Mouse (Mus musculus) heart, embryonic 12.5 days (tissue): ENCODE data around the gene Esrp2. TPM values are rescaled to one million over a fixed set of nuclear protein-coding genes. Genes with fewer than 3 reads are reported as not detected.

Source experiments
- ATAC-seq: fragments of 200-750 bp; cut with Nextera tagmentation; 2 replicates; pipeline ENCODE4 v1.8.0; 2017; ENCODE audit warnings: moderate TSS enrichment, moderate library complexity; ENCODE audit not compliant: insufficient number of reproducible peaks, low FRiP score
- H3K27ac ChIP-seq: fragments of 300-500 bp; sonication (generic); 2 replicates; pipeline ENCODE4 v1.5.1; 2016; ENCODE audit warnings: mild to moderate bottlenecking, moderate library complexity; ENCODE audit not compliant: poor library complexity, severe bottlenecking
- H3K27me3 ChIP-seq: fragments of 300-500 bp; sonication (generic); replicated peaks from 2 replicates; pipeline ENCODE4 v1.6.1; 2016; ENCODE audit warnings: mild to moderate bottlenecking, moderate library complexity
- H3K36me3 ChIP-seq: fragments of 300-500 bp; sonication (generic); 2 replicates; pipeline ENCODE4 v1.6.1; 2016; ENCODE audit warnings: mild to moderate bottlenecking, moderate library complexity
- H3K4me1 ChIP-seq: fragments of 300-500 bp; sonication (generic); replicated peaks from 2 replicates; pipeline ENCODE4 v1.6.1; 2016; ENCODE audit warnings: mild to moderate bottlenecking
- H3K4me2 ChIP-seq: fragments of 300-500 bp; sonication (generic); 2 replicates; pipeline ENCODE4 v1.6.1; 2016; ENCODE audit warnings: mild to moderate bottlenecking, moderate library complexity
- H3K4me3 ChIP-seq: fragments of 300-500 bp; sonication (generic); 2 replicates; pipeline ENCODE4 v1.5.1; 2016; ENCODE audit warnings: mild to moderate bottlenecking
- H3K9ac ChIP-seq: fragments of 300-500 bp; sonication (generic); 2 replicates; pipeline ENCODE4 v1.6.1; 2016; ENCODE audit warnings: mild to moderate bottlenecking, moderate library complexity
- H3K9me3 ChIP-seq: fragments of 300-500 bp; sonication (generic); replicated peaks from 2 replicates; pipeline ENCODE4 v1.6.1; 2016; ENCODE audit warnings: mild to moderate bottlenecking, moderate library complexity
- WGBS: fragments of 180-500 bp; shearing (Covaris S2); methylation state at CpG from one replicate; pipeline ENCODE4 v1.1.7; 2016; 5-methylcytosine and 5-hydroxymethylcytosine counted together
- polyA plus RNA-seq: library from polyadenylated mRNA; unstranded; fragments of >200 nt; fragmentation: Nextera tagmentation; extraction: Ambion mirVana; gene quantifications from 2 replicates; pipeline ENCODE4 v1.2.1, GENCODE M21; 2016

Gene Esrp2
- polyA plus RNA-seq, 1 experiment from 2014 or later: 0.77 TPM

DNA sequence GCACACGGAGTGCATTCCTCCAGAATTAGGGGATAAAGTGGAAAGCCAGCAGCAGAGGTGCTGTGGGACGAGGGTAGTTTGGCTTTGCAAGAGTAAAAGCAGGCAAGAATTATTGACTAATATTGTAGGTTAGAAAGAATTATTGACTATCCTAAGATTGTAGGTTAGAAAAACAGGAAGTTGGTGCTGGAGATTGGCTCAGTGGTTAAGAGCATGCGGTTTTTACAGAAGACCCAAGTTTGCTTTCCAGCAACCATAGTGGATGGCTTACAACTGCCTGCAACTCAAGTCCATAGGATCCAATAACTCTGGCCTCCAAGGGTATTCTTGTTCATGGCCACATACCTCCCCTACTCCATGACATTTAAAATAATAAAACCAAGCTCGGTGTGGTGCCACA, 9.2 kb upstream of the Esrp2 start:
- Histone ChIP-seq H3K4me3 (no peak overlapping the region), H3K4me1 (peaks cover 7% of the 10 kb centered on the region), H3K36me3 (no peaks in the 10 kb centered on the region), H3K27me3 (no peaks in the 10 kb centered on the region), H3K9ac (no peak overlapping the region), H3K27ac (no peak overlapping the region), H3K4me2 (no peak overlapping the region), H3K9me3 (no peaks in the 10 kb centered on the region)
- no peak for ATAC-seq
- WGBS: 84% methylated on average over 4 of the region's 4 CpGs

DNA sequence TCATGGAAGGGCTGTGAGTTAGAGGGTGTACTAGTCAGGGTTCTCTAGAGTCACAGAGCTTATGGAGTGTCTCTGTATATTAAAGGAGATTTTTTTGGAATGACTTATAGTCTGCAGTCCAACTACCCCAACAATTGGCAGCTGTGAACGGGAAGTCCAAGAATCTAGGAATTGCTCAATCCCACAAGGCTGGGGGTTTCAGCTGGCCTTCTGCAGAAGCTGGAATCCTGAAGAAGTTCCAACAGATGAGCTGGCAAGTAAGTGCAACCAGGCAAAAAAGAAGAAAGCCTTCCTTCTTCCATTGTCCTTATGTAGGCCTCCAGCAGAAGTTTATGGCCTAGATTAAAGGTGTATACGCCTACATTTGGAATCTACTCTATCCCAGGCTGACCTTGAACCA, 8.6 kb upstream of the Esrp2 start:
- Histone ChIP-seq H3K27ac (no peak overlapping the region), H3K9ac (no peak overlapping the region), H3K4me1 (no peaks in the 10 kb centered on the region), H3K27me3 (no peaks in the 10 kb centered on the region), H3K36me3 (no peaks in the 10 kb centered on the region), H3K4me3 (no peak overlapping the region), H3K9me3 (no peaks in the 10 kb centered on the region), H3K4me2 (no peak overlapping the region)
- no peak for ATAC-seq
- WGBS: 90% methylated on average over 2 of the region's 2 CpGs

DNA sequence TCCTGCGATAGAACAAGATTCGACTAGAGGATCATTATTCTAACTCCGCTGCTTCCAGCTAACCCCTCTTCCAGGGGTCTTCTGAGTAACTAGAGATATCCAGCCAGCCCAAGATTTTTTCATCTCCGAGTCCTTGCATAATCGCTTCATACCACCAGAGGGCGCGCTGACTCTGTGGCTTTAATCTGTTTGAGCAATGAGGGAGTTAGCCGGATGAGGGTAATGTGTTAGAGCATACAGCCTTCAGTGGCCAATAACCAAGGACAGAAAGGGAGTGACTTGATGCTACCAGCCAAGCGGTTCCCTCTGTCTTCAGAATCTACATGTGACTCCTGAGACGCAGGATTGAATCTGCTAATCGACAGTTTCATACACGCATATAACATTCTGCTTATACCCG, 4.0 kb upstream of the Esrp2 start:
- Histone ChIP-seq H3K9me3 (no peaks in the 10 kb centered on the region), H3K4me1 (peaks cover 26% of the 10 kb centered on the region), H3K27ac (no peak overlapping the region), H3K4me2 (no peak overlapping the region), H3K9ac (no peak overlapping the region), H3K36me3 (no peaks in the 10 kb centered on the region), H3K27me3 (peaks cover 6% of the 10 kb centered on the region), H3K4me3 (no peak overlapping the region)
- 17% methylated on average over 13 of the region's 13 CpGs for WGBS
- no peak for ATAC-seq

DNA sequence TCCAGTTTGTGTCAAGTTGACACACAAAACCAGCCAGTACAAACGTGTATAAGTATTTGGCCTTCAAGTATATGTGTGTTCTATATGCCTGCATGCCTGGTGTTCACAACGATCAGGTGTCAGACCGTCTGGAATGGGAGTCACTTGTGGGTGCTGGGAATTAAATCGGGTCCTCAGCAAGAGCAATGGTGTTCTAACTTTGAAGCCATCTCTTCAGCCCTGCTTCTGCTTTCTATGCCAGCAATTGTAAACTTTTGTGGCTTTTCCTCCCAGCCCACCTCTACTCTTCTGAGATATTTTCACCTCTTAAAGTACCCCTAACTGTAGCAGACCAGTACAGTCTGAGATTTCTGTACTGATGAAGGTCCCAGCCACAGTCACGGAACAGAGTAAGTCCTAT, 3.4 kb upstream of the Esrp2 start:
- H3K4me2 ChIP-seq: no peak overlapping the region
- H3K27ac ChIP-seq: no peak overlapping the region
- no peaks in the 10 kb centered on the region for H3K36me3 ChIP-seq
- no peak overlapping the region for H3K9ac ChIP-seq
- ATAC-seq: no peak
- WGBS: 64% methylated on average over 5 of the region's 5 CpGs
- H3K4me3 ChIP-seq: no peak overlapping the region
- peaks cover 32% of the 10 kb centered on the region for H3K4me1 ChIP-seq
- H3K27me3 ChIP-seq: peaks cover 12% of the 10 kb centered on the region
- H3K9me3 ChIP-seq: no peaks in the 10 kb centered on the region

DNA sequence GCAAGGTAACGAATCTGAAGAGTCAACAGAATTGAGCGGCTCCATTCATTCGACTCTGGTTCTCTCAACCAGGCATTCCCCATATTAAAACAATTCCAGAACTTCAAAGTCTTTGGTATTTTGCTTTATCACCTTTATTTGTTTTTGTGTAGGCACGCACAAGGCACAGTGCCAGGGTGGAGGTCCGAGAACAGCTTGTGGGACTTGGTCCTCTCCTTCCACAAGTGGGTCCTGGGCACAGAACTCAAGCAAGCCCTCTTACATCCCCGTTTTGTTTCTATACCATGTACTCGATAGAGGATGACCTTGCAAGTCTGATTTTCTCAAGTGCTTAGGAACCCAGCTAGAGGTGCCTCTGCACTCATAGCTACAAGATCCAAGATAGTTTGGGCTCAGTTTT, 1.8 kb upstream of the Esrp2 start:
- no peak for ATAC-seq
- Histone ChIP-seq H3K9me3 (no peaks in the 10 kb centered on the region), H3K4me2 (peak overlapping the region; percentile 97), H3K36me3 (no peaks in the 10 kb centered on the region), H3K4me1 (peaks cover 35% of the 10 kb centered on the region), H3K27me3 (peaks cover 28% of the 10 kb centered on the region), H3K4me3 (peak overlapping the region; percentile 56), H3K27ac (peak overlapping the region; percentile 58; the same call in 1 of the 2 replicates), H3K9ac (peak overlapping the region; percentile 71)
- WGBS: 8% methylated on average over 7 of the region's 7 CpGs

DNA sequence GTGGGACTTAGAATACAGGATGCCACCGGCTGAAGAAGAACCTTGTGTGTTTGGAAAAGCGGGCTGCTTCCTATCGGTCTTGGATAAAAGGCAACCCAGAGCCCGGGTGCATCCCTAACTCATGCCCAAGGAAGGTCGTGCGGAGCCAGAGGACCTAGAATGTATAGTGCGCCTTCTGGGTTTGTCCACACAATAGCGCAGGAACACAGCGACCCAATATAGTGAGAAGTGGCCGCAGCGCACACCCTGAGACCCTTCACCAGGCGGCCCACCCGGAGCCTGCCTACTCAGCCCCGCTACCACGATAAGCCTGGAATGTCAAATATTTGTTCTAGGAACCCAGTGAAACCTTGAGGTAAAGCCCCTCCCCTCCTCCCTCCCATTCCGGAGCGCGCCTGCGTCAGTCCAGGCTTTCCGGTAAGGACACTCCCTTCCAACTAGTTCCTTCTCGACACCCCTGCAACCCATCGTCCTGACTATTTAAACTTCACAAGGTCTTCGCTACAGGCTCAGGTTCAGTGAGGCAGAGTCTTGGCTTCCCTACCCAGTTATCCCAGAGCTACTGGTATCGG, 1.2 kb upstream of the Esrp2 start:
- Histone ChIP-seq H3K36me3 (peaks cover under 1% of the 10 kb centered on the region; the same call in 1 of the 2 replicates), H3K9ac (peak overlapping the region; percentile 71), H3K27me3 (peaks cover 34% of the 10 kb centered on the region), H3K9me3 (no peaks in the 10 kb centered on the region), H3K4me1 (peaks cover 35% of the 10 kb centered on the region), H3K4me2 (peak overlapping the region; percentile 97), H3K27ac (peak overlapping the region; percentile 58; the same call in 1 of the 2 replicates), H3K4me3 (peak overlapping the region; percentile 56)
- peak; percentile 51 for ATAC-seq
- under 1% methylated on average over 24 of the region's 24 CpGs for WGBS

DNA sequence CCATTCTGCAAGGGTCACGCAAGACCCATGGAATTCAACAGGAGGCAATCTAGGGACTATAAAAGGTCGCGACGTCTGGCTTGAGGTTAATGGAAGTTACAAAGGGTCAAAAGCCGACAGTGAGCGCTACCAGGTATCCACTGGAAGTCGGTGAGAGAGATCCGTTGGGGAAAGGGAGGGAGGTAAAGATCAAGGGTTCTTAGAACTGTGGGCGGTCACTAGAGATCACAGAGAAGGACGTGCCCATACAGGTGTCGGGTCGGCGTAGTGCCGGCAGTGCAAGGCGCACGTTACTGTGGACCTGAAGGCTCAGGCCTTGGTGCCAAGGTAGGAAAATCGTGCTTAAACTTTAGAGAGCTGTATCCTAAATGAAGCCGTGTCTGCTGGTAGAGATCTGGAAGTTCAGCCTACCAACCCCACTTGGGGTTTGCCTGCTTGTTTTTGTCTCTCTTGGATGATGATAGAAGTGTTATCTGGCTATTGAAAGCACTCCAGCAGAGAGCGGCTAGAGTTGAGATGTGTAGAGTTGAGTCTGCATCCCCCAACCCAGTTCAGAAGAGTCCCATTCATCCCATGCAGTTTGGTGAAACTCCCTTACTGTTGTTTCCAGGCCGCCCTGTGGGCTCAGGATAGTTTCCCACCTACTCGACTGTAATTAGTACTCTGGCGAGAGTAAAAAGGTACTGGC, 588 bp upstream of the Esrp2 start:
- Histone ChIP-seq H3K4me2 (peak overlapping the region; percentile 97), H3K4me1 (peaks cover 35% of the 10 kb centered on the region), H3K36me3 (peaks cover 7% of the 10 kb centered on the region), H3K9ac (peak overlapping the region; percentile 71), H3K27me3 (peaks cover 40% of the 10 kb centered on the region), H3K27ac (0 out of 2 replicates have a peak overlapping the region, but pooled peaks have one; percentile 7), H3K4me3 (peak overlapping the region; percentile 56), H3K9me3 (no peaks in the 10 kb centered on the region)
- no peak for ATAC-seq
- 4% methylated on average over 22 of the region's 22 CpGs for WGBS

DNA sequence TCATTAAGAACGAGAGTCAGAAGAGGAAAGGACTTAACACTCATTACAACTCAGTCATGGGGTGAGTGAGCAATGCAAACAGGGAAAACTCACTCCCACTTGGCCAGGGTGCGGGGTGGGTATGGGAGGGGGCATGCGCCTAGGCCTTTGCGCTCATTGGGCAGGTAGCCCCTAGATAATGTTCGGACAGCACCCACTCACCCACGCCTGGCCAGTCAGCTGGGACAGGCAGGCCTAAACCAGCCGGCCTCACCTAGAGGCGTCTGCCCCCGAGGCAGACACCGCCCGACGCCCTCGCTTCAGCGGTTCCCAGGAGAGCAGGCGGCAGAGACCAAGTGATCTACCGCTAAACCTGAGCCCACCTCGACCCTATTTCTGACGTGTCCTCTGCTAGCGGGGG, 1.1 kb downstream of the Esrp2 start:
- Histone ChIP-seq H3K9ac (peak overlapping the region; percentile 62), H3K36me3 (peaks cover 23% of the 10 kb centered on the region), H3K9me3 (no peaks in the 10 kb centered on the region), H3K4me2 (peak overlapping the region; percentile 97), H3K4me3 (peak overlapping the region; percentile 56), H3K4me1 (peaks cover 35% of the 10 kb centered on the region), H3K27me3 (peaks cover 42% of the 10 kb centered on the region), H3K27ac (no peak overlapping the region)
- 7% methylated on average over 19 of the region's 19 CpGs for WGBS
- ATAC-seq: no peak

DNA sequence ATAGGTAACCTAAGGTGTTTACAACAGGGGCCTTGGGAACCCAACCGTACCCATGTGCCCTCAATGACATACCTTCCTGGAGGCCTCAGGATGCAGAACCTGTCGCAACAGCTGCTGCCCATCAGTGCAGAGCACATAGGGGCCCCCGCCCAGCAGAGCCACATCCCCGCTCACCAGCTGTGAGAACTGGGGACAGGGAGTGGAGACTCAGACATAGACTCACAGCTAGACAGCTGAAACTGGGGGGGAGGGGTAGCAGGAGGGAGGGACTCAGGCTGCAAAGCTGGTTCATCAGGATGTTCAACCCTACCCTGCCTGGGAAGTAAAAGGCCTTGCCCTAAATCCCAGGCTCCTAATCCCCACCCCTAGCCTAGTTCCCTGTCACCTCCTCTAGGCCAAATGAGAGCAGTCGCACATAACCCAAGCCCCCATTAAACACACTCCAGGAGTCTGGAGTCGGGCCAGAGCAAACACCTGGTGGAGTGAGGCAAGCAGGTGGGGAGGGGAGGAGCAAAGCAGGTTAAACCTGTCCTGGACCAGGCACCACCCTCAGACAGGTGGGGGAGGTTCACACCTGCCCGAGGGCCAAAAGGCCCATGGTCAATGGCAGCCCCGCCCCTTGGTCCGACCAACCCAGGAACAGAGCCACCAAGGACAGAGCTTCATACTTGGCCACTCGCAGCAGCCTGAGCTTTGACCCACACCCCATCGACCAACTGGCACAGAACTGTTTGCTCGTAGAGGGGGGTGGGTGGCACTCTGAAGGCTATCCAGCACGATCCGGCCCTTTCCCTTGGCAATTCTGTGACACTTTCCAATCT, 1.8 kb downstream of the Esrp2 start:
- H3K4me1 ChIP-seq: peaks cover 35% of the 10 kb centered on the region
- H3K36me3 ChIP-seq: peaks cover 27% of the 10 kb centered on the region
- no peak overlapping the region; the same call in 1 of the 2 replicates for H3K4me2 ChIP-seq
- no peaks in the 10 kb centered on the region for H3K9me3 ChIP-seq
- 24% methylated on average over 14 of the region's 14 CpGs for WGBS
- H3K27me3 ChIP-seq: peaks cover 42% of the 10 kb centered on the region
- H3K9ac ChIP-seq: no peak overlapping the region
- H3K27ac ChIP-seq: no peak overlapping the region
- ATAC-seq: peak; percentile 7; the same call in 1 of the 2 replicates
- peak overlapping the region; percentile 56; the same call in 1 of the 2 replicates for H3K4me3 ChIP-seq

DNA sequence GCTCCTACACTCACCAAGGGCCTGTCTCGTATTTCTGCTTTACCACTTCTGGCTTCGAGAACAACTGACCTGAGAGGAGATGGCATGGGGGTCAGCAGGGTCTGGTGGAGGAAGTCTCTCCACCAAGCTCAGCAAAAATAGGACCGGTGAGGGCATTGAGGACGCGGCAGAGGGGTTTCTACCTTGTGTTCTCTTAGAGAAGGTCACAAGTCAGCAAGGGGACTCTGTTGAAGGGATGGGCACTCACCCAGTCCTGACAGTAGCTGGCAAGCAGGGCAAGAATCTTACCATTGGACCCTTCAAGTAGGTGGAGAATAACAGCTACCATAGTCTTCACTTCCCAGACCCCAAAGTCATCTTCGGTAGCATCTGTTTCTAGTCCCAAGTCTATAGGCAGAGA, 2.8 kb downstream of the Esrp2 start:
- no peak overlapping the region for H3K9ac ChIP-seq
- H3K4me1 ChIP-seq: peaks cover 35% of the 10 kb centered on the region
- ATAC-seq: no peak
- 67% methylated on average over 6 of the region's 6 CpGs for WGBS
- peaks cover 42% of the 10 kb centered on the region for H3K27me3 ChIP-seq
- H3K36me3 ChIP-seq: peaks cover 34% of the 10 kb centered on the region
- no peak overlapping the region for H3K4me2 ChIP-seq
- no peak overlapping the region for H3K4me3 ChIP-seq
- H3K9me3 ChIP-seq: no peaks in the 10 kb centered on the region
- H3K27ac ChIP-seq: no peak overlapping the region

DNA sequence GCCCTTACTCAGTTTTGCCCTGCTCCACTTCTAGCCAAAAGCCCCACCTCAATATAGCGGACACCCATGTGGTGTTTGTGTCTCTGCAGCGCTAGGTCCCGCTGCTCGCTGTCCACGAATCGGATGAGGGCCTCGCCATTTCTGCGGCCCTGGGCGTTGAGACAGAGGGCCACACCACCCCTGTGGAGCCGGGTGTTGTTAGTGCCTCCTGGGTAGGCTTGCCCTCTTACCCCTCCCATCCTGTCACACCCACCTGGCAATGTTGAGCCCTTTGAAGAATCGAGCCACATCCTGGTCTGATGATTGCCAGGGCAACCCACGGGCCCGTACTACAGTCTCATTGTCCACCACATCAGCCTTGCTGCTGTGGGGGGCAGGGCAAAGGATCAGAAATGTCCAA, 3.2 kb downstream of the Esrp2 start:
- 64% methylated on average over 13 of the region's 13 CpGs for WGBS

More for the DNA sequence above, 3.2 kb downstream of the Esrp2 start:
- H3K9me3 ChIP-seq: no peaks in the 10 kb centered on the region
- H3K27ac ChIP-seq: no peak overlapping the region
- no peak for ATAC-seq
- peaks cover 38% of the 10 kb centered on the region for H3K36me3 ChIP-seq
- H3K4me2 ChIP-seq: no peak overlapping the region
- no peak overlapping the region for H3K4me3 ChIP-seq
- peaks cover 42% of the 10 kb centered on the region for H3K27me3 ChIP-seq
- H3K4me1 ChIP-seq: peaks cover 31% of the 10 kb centered on the region
- H3K9ac ChIP-seq: no peak overlapping the region
